Mouse (Mus musculus) urinary bladder, postnatal 36 days (tissue): ENCODE data around the gene Tmem178b.
A peak's percentile ranks its signal among the peaks of the same experiment; 100 is the strongest.

Experiments used
- DNase-seq, 2 experiments: peaks; one replicate each; pipeline ENCODE4 v3.0.0; 2022; ENCODE audit warnings: low spot score in 2 of 2, mixed read lengths in 1 of 2

Tmem178b gene

DNA sequence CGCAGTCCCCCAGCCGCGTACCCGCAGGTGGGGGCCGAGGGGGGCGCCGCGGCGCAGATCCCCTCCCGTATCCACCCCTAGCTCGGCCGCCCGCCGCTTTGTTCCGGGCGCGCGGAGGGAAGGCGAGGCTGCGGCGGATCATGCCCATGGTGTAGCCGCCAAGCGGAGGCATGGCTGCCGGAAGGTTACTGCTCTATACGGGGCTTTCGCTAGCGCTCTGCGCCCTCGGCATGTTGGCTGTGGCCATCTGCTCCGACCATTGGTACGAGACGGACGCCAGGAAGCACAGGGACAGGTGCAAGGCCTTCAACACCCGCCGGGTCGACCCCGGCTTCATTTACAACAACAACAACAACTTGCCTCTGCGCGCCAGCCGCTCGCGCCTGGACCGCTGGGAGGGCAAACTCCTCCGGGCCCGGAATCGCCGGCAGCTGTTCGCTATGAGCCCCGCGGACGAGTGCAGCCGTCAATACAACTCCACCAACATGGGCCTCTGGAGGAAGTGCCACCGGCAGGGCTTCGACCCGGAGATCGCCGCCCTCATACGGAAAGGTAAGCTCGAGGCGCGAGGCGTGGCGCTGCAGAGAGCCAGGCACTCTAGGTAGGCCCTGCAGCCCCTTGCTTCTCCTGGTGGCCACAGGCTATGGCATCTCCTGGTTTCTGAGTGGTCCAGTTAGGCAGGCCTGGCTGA lies at the start of gene Tmem178b:
Gene Tmem178b (plus strand): TSS at position 371 of the 691 bp plus-strand sequence.
- DNase-seq = no peak

- DNase-seq = peak in 1 of 2 experiments; percentile 14
These were observed 44.3 kb upstream of the Tmem178b start for GRCm38 (mm10) chr6:39828736-39829135.

DNA sequence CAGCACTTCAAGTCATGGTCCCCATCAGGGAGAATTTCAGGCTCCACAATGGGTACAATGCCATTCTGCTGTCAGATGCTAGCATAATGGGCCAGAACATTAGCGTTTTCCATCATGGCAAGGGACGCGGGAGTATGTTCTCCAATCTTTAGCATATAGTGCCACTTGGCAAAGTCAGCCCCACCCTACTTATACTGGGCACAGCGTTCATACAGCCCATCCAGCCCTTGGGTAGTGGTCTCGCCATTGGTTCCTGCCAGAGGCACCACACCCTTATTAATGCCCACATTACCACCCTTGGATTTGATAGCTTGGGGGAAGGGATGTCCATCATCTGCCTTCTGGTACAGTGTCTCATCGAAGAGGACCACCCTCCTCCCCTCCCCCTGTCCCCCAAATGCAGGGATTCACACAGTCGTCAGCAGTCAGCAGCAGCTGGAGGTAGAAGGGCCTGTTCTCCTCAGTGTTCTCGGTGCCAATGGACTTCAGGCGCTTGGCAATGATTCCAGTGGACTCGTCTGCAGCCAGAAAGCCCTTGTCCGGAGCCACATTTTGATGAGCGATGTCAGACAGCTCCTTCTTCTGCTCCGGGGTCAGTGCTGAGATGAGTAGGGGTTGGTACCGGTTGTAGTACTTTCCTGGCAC lies 29.3 kb upstream of the Tmem178b start:
- DNase-seq = no peak

GRCm38 (mm10) chr6:39847538-39847937 lies 25.5 kb upstream of the Tmem178b start:
- DNase-seq = no peak

DNA sequence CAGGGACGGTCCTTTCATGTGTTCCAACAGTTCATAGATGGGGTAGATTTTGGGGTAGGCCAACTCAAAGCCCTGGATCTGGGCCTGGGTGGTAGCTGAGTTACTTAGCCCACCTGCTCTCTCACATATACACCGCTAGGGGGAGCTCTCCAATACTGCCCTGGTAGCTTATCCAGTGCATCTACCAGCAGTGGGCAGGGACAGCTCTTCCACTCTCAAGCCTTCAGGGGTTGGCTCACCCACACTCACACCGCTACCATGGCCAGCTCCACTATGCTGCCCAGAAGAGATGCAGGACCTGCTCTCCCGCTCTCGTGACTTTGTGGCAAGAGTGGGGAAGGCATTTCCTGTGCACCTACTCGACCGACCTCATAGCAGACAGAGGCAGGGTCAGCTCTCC lies 24.3 kb upstream of the Tmem178b start:
- DNase-seq = no peak

DNA sequence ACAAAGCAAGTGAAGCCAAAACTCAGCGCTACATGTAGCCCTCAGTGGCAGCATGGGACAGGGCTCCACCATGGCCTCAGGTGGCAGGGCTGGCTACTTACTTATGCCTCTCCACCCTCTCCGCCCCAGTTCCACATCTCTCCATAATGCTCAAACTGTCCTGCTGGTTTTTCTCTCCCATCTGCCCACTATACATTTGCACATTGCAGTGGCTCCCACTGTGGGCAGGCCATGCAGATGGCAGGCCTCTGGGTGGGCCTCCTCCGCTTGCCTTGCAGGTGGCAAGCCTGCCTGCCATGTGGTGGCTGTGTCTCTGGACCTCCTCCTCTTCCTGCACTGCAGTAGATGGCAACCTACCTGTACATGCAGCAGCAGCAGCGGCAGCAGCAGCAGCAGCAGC lies 23.4 kb upstream of the Tmem178b start:
- no peak for DNase-seq

DNA sequence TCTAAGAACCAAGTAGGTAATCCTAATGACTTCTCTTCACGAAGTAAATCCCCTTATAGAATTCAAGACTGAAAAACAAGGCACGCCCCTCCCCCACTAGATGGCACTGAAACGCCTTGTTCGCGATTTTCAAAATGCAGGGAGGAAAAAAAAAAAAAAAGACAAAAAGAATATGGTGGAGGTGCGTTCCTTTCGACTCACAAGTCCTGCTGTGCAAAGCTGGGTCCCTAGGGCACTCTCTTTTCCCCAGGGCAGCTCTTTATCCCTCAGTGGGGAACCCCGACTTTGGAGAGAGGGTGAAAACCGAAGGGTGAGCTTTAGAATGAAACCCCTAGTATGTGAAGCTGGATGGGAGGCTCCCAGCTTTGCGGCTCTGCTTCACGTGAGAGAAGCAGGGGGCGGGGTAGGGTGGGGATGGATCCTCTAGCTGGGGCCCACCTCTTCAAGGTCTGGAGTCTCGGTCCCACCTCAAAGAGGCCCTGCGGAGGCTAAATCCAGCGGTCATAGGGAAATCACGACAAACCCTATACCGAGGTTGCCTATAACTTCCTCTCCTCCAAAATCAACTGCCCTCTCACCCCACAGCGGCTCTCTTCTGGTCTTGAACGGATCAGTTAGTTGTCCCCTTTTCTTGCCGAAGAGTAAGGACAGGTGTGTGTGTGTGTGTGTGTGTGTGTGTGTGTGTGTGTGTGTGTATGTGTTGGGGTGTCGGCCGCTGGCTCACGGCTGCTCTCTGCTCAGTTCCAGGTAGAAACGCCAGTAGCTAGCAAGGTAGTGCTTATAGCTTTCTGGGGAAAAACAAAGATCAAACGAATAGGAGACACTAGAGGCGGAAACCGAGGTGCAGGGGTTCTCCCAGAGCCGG lies 2.6 kb upstream of the Tmem178b start:
- peak in 1 of 2 experiments; percentile 5 for DNase-seq

DNA sequence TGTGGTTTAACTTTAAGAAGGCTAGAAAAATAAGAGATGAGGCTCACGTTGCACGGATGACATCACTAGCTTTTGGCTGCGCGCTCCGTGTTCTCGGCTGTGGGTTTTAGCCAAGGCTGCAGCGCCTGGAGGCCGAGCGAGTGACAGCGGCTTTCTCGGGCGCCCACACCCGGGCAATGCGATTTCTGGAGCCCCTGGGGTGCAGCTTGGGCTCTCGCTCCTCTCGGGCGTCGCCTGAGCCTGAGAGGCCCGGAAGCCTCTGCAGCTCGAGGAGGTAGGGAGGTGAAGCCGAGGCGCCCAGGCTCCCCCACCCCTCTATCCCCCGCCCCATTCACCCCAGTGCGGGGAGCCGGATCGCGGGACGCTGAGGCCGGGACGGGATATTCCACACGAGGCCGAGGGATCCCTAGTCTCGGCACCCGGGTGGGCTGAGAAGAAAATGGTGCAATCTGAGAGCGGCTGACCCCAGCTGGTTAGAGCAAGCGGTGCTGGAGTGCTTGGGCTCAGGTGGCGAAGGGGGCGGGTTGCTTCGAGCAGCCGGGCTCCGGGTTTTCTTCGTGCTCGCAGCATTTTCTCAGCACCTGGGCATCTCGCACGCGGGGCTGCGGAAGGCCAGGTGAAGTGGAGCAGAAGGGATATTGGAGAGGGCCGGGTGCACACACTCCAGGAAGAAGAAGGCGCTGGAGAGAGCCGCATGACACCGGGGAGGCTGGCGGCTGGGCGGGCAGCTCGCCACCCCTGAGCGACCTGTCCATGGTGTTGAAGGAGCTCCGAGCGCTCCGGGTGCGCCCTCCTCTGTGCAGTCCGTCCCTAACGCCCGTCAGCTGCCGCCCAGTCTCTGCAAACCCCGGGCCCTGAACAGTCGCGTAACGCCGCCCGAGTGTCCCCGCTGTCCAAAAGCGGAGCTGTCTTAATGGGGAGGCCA lies 1.4 kb upstream of the Tmem178b start:
- DNase-seq = peak in 1 of 2 experiments; percentile 69

DNA sequence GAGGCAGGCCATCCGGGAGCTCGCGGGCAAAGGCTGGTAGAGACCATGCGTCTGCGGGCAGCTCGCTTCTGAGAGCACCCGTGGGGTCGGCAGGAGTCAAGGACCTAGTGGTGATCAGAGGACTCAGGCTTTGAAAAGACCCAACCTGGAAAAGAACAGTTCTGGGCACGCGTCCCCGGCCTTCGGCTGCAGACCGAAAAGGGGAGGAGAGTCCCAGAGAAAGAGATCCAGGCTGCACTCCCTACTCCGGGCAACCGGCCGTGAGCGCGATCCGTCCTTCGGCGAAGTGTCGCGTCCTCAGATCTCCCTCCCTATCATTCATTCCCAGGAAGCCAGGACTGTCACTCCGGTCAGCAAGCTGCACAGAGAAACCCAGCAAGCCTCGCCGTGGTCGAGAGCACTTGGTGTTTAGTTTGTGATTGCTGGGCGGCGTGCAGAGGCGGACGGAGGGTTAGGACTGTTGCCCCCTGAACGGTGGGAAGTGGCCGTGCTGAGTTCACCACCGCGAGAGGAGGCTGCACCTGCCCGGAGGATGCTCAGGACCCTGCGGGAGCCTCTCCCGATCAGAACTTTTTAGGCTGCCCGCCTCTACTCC lies 668 bp upstream of the Tmem178b start:
- DNase-seq = peak in 1 of 2 experiments; percentile 3

DNA sequence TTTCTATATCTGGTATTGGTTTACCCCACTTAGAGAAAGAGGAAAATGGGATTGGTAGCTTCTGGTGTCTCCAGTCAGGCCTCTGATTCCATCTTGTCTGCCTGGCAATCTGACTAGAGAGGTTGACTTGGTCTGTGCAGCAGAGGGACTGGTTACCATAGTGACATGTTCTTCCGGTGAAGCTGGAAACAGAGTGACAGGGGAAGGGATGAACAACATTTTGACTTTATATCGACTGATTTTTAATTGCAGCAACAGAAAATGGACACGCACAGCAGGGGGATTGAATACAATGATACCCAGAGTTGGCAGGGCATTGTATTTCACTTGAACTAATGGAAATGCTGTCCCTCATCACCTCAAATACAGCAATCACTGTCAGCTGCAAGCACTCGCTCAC lies 2.1 kb downstream of the Tmem178b start:
- DNase-seq = no peak

DNA sequence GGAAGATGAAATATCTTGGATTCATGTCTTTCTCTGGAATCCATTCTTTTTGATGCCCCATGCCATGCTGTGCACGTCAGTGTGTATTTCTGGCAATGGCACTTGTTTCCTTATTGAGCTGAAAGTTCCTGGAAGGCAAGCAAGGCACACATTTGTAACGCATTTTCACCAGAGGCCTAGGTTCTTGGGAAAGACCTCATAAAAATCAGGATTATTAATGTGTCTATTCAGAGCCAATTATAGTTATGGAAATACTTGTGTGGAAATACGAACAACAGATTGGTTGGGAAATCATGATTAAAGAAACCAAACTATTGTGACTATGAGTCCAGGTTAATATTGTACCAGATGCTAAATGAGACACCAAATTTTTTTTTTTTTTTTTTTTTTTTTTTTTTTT lies 3.4 kb downstream of the Tmem178b start:
- no peak for DNase-seq

DNA sequence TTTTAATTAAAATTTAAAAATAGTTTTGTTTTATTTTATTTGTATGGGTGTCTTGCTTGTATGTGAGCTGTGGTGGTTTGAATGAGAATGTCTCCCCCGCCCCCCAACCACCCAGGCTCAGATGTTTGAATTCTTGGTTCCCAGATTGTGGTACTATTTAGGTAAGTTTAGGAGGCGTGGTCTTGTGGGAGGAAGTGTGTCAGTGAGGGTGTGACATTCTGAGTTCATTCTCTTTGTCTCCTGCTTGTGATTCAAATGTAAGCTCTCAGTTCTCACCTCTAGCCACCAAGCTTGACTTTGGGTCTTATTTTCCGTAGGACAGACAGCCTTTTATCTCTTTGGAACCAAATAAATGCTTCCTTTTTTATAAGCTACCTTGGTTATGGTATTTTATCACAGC lies 17.7 kb downstream of the Tmem178b start:
- DNase-seq = no peak

DNA sequence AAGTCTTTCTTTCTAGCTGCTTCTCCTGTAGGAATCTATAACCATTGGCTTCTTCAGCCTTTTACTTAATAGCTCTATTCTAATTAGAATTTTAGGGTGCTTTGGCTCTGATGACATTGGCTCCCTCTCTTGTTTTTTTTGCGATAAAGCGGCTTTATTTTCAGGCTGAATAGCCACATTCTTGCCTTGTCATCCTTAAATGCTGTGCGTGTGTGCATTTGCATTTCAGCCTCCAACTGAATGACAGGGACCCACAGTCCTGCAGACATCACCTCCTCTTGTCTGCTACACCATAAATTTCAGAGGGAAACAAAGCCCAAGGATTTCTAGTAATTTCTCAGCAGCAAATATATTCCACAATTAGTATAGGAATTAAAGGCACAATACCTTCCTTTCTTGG lies 23.4 kb downstream of the Tmem178b start:
- no peak for DNase-seq

GRCm38 (mm10) chr6:39899231-39899630 lies 26.2 kb downstream of the Tmem178b start:
- DNase-seq = no peak

DNA sequence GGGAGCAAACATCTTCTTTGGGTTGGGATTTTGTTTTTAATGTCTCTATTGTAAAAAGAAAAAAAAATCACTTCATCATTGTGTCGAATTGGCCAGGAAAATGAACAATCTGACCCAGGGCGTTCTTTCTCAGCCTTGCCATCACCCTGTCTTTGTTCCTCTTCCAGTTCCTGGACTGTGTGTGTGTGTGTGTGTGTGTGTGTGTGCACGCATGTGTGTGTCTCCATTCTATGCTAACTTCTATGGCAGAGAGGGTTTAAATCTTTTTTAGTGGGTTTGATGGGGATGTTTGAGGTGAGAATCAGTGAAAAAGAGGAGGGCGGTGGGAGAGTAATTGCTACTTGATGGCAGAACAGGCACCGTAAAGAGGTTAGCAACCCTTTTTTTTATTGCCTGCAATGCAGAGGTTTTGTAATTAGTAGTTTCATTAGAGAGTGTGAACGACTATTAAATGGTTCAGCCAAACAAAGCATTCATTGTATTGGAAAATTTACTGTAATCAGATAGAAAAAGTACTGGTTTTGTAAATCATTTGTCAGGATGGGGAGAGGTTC lies 30.2 kb downstream of the Tmem178b start:
- no peak for DNase-seq

GRCm38 (mm10) chr6:39903845-39904244 lies 30.8 kb downstream of the Tmem178b start:
- DNase-seq = no peak

DNA sequence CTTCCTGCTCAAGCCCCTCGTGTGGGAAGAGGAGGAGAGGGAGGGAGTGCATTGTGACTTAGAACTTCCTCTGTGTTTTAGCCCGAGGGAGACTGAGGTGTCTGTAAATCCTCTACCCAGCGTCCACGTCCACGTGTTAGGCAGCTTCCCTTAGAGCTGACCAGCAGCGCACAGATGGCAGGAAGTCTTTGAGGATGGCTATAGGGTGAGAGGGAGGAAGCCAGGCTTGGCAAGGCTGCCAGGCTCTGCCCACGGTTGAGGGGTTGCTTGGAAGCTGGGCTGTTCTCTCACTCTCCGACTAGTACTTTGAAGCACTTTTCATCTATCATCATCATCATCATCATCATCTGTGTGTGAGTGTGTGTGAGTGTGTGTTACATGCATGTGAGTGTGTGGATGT lies 41.9 kb downstream of the Tmem178b start:
- no peak for DNase-seq

- no peak for DNase-seq
These were observed 42.7 kb downstream of the Tmem178b start for GRCm38 (mm10) chr6:39915636-39916281.

DNA sequence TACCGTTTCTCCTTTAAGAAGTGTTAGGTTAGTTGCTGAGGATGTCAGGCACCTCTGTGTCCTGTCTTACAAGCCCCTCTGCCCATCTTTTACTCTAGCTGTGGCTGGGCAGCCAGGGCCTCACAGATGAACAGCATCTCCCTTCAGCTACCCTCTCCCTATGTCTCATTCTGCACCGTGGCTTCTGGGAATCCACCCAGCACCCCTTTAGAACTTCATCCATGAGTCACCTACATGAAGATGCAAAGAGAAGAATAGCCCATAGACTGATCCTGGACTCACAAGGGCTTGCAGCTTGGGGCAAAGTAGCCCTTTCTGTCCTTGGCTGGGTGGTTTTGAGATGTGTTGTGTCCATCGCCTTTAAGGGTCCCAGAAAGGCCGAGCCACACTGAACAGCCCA lies 43.4 kb downstream of the Tmem178b start:
- DNase-seq = no peak

DNA sequence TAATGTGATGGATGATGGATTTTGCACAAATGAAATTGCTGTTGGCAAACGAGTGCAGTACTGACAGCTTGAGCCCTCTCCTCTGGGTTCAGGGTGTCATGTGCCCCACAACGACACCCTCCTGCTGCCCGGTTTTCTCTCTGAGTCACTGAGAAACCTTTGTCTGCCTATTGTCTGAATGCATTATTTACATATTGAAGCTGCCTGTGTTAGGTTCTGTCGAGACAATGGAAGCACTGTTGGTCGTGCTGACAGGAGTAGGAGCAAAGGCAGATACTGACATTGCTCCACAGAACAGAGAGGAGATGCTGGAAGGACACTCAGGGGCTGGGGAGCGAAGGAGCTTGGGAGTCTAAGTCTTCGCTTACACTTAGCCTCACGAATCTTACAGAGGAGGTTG lies 44.2 kb downstream of the Tmem178b start:
- no peak for DNase-seq
